Mouse (Mus musculus) MEL (cell line): ENCODE measurements around the gene Cacna2d4.

ENCODE experiments used
- CHD1 ChIP-seq: IDR thresholded peaks from 2 replicates; pipeline ENCODE4 v1.6.1; 2012; ENCODE audit warnings: low read depth, mild to moderate bottlenecking, inconsistent platforms, low read length, improper control_type of control experiment
- CTCF ChIP-seq, 3 experiments: IDR thresholded peaks in 2 of 3; conservative IDR thresholded peaks in 1 of 3; 2 replicates each; pipeline ENCODE4 v1.5.1; 2011 to 2012; ENCODE audit warnings: low read length in 3 of 3, low read depth in 2 of 3, mild to moderate bottlenecking in 2 of 3, improper control_type of control experiment in 1 of 3, inconsistent platforms in 1 of 3, mixed read lengths in 1 of 3, moderate library complexity in 1 of 3; ENCODE audit not compliant: control insufficient read depth in 1 of 3, insufficient read depth in 1 of 3, poor library complexity in 1 of 3, severe bottlenecking in 1 of 3
- EP300 ChIP-seq, 2 experiments: IDR thresholded peaks; 2 replicates each; pipeline ENCODE4 v1.6.1; 2011; ENCODE audit warnings: improper control_type of control experiment in 2 of 2, low read length in 2 of 2, low read depth in 1 of 2, mild to moderate bottlenecking in 1 of 2
- JUND ChIP-seq: IDR thresholded peaks from 2 replicates; pipeline ENCODE4 v1.6.1; 2011; ENCODE audit warnings: low read depth, mild to moderate bottlenecking, improper control_type of control experiment, low read length
- MAX ChIP-seq: IDR thresholded peaks from 2 replicates; pipeline ENCODE4 v1.6.1; 2011; ENCODE audit warnings: low read length, improper control_type of control experiment
- MAZ ChIP-seq: IDR thresholded peaks from 2 replicates; pipeline ENCODE4 v1.6.1; 2012; ENCODE audit warnings: low read depth, mild to moderate bottlenecking, inconsistent platforms, low read length, improper control_type of control experiment
- POLR2A ChIP-seq, 2 experiments: IDR thresholded peaks; 2 replicates each; pipeline ENCODE4 v1.6.1; 2011 to 2012; ENCODE audit warnings: low read length in 2 of 2, mild to moderate bottlenecking in 2 of 2, control low read depth in 1 of 2, improper control_type of control experiment in 1 of 2, low read depth in 1 of 2, moderate library complexity in 1 of 2; ENCODE audit not compliant: control insufficient read depth in 1 of 2, insufficient read depth in 1 of 2, poor library complexity in 1 of 2
- TCF12 ChIP-seq: IDR thresholded peaks from 2 replicates; pipeline ENCODE4 v1.6.1; 2014; ENCODE audit warnings: low read depth, mild to moderate bottlenecking, inconsistent platforms, low read length, improper control_type of control experiment, moderate library complexity

DNA sequence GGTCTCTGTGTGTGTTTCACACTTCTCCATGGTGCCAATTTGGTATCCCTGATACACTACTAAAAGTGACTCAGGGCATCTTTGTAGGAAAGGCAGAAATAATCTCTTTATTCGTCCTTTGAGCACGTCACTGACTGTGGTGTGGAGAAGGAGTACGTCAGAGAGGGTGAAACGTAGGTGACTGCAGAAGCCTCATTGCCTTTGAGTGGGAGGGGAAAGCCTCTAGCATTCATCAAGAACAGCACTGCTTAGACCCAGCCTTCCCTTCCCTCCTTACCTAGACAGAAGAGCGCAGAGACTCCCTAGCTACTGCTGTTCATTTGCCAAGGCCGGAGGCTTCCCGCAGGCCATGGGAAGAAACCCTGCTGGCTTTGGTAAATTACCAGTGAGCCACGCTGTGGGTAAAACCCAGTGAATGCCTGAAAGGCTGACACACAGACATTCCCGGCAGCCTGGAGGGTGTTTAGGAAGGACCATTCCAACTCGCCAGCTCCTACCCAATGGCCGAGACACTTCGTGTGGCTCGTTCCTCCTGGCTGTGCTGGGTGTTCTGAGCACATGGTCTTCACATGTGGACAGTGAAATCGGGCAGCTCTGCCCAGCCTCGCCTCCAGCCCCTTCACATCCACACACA is 17.0 kb upstream of the Cacna2d4 start:
- TF ChIP-seq JUND (no peak), EP300 (IDR thresholded peaks at IDR 0.05; ENCODE audit: low read depth in 1 of 2, low read length in 2 of 2) (no peak), MAZ (no peak), CTCF (IDR thresholded peaks at IDR 0.05 in 2 of 3, conservative IDR thresholded peaks at IDR 0.05 in 1 of 3; ENCODE audit: control insufficient read depth in 1 of 3, insufficient read depth in 1 of 3, low read depth in 2 of 3, low read length in 3 of 3, poor library complexity in 1 of 3, severe bottlenecking in 1 of 3) (no peak), CHD1 (no peak), TCF12 (no peak), MAX (no peak), POLR2A (IDR thresholded peaks at IDR 0.05; ENCODE audit: control insufficient read depth in 1 of 2, insufficient read depth in 1 of 2, low read depth in 1 of 2, low read length in 2 of 2, poor library complexity in 1 of 2) (no peak)
